Mouse (Mus musculus): ENCODE results near the gene Hpn.
A peak's percentile ranks its signal among the peaks of the same experiment; 100 is the strongest.

The Hpn gene

DNA sequence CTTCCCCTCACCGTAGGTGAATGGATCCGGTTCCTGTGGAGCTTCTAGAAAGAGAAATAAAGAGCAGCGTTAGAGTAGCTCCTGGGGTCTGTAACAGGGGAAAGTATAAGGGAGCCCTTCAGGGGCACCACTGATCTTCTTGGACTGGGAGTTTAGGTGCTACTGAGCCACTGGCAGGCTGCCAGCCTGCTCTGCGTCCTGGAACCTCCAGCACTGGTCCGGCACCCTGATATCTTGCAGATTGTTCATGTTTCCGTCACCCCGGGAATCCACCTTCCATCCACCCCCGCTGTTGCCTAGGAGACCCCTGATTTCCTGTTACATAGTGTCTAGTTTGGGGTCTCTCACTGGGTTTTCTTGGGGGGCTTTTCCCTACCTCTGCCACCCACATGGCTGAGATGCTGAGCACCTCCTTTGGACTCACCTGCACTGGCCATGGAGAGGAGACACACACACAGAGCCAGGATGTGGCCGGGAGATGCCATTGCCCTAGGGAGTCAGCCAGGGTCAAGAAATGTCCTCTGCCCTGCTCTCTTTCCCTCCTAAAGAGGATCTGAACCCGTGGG, 61.1 kb downstream of the Hpn start:
- Histone ChIP-seq H3K36me3 (ENCODE audit: control insufficient read depth, insufficient read depth, low read length, poor library complexity, severe bottlenecking) (no peaks in the 10 kb centered on the region), H3K27me3 (ENCODE audit: control insufficient read depth, insufficient read depth, low read length, poor library complexity, severe bottlenecking) (no peaks in the 10 kb centered on the region)
- no peak for DNase-seq (ENCODE audit: low read depth, low spot score)

DNA sequence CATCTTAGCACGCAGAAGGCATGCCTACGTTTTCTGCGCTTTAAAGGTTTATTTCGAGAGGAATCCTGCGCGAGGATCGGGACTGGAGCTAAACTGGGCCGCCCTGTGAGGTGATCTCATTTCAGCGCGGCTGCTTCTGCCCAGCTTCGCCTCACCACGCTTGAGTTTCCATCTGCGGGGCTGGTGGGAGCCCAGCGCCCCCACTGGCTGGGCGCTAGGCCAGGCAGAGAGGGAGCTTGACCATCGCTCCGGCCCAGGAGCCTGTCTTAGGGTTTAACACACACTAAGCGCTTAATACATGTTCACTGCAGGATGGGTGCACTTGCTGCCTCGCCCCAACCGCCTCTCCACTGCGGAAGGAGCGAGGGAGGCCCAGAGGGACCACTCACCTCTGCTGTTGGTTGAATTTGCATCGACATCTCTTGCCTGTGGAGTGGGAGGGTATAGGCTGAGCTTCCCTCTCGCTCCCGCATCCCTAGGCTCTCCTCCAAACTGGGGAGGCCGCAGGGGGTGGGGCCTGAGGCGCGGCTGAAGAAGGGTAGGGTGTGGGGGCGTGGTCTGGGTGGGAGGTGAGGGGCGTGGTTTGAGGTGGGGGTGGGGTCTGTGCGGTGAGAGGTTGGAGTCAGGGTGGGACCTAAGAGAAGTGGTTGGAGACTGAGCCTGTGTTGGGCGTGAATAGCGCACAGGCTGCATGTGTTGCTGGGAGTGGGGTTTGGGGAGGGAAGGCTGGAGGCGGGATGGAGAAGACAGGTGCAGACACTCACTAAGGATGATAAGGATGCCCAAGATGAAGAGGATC, 62.3 kb downstream of the Hpn start:
- Histone ChIP-seq H3K36me3 (ENCODE audit: control insufficient read depth, insufficient read depth, low read length, poor library complexity, severe bottlenecking) (no peaks in the 10 kb centered on the region), H3K27me3 (ENCODE audit: control insufficient read depth, insufficient read depth, low read length, poor library complexity, severe bottlenecking) (no peaks in the 10 kb centered on the region)
- peak; percentile 52 for DNase-seq (ENCODE audit: low read depth, low spot score)

DNA sequence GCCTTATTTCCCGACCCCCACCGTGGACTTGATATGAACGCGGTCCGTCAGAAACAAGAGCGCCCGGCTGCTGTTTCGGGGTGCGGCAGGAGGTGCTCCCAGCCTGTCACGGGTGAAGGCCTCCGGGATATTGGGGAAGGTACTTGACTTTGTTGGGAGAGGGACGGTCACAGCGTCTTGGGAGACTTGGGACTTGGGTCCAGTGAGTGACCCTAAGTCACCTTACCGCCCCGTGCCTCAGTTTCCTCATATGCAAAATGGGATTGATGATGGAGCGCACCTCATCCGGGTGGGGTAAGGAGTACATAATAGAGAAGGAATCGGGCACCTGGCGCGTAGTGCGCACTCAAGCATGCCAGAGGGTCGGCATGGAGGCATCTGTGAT, 62.8 kb downstream of the Hpn start:
- H3K36me3 ChIP-seq (ENCODE audit: control insufficient read depth, insufficient read depth, low read length, poor library complexity, severe bottlenecking) = no peaks in the 10 kb centered on the region
- DNase-seq (ENCODE audit: low read depth, low spot score) = no peak
- H3K27me3 ChIP-seq (ENCODE audit: control insufficient read depth, insufficient read depth, low read length, poor library complexity, severe bottlenecking) = no peaks in the 10 kb centered on the region

DNA sequence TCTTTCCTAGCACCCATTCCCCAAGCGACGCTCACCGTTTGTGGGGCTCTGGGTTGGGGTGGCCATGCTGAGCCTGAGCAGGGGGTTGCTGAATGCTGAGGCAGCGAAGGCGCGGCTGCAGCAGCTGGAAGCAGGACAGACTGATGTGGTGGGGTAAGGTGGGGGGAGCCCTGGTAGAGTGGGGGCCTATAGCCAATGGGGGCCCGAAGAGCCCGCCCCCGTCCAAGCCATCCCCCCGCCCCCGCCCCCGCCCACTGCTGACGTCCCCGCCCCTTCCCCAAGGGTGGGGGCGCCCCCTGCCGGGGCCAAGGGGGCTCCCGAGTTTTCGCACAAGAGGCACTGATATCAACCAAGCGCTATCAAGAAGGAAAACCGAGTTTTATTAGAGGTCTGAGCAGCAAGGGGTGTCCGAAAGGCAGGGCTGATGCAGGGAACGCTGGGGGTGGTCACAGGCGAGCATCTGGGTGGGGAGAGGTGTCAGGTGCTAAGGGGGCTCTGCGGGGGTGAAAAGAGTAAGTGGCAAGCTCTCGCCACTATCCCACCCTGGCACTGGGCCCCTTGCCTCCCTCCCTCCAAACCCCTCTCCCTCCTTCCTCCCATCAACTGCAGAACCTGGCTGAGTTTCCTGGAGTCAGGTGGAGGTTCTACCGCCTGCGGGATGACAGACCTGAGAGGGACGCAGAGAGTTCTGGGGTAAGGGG, 63.6 kb downstream of the Hpn start, which contains the start of gene Fxyd7:
TSS of gene Fxyd7 (minus strand) at position 147 of the 701 bp plus-strand sequence.
- DNase-seq (ENCODE audit: low read depth, low spot score) = no peak
- no peaks in the 10 kb centered on the region for H3K27me3 ChIP-seq (ENCODE audit: control insufficient read depth, insufficient read depth, low read length, poor library complexity, severe bottlenecking)
- no peaks in the 10 kb centered on the region for H3K36me3 ChIP-seq (ENCODE audit: control insufficient read depth, insufficient read depth, low read length, poor library complexity, severe bottlenecking)

DNA sequence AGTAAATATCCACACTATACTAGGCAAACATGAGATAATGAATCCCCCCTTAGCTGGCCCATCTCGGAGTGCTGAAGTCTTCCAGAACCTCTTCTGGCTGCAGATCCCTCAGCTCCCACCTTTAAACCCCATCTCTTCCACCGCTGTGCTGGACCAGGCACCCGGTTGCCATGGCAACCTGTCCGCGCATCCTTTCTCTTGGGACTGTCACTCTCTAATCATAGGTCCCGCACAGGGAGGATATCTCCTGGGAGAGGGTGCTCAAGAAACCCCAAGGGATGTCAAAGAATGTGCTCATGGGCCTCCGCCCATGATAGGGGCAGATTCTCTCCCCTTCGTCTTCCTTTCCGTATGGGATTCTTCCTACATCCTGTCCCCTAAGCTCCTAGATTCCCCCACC, 64.2 kb downstream of the Hpn start:
- Histone ChIP-seq H3K36me3 (ENCODE audit: control insufficient read depth, insufficient read depth, low read length, poor library complexity, severe bottlenecking) (no peaks in the 10 kb centered on the region), H3K27me3 (ENCODE audit: control insufficient read depth, insufficient read depth, low read length, poor library complexity, severe bottlenecking) (no peaks in the 10 kb centered on the region)
- DNase-seq (ENCODE audit: low read depth, low spot score) = peak; percentile 34

DNA sequence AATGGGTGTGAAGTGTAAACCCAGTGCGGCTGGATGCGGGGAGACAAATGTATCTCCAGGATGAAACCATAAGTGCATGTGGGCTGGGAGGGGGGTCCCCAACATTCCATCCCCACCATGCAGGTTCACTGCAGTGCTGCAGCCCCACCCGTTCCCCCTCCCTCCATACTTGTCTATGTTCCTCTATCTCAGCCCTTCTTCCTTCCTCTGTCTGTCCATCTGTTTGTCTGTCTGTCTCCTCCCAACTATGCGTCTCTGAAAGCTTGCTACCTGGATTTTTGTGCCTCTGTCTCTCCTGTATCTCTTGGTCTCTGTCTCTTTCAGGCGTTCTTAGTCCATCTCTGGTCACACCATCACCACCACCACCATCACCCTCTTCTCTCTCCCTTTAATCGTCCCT, 64.6 kb downstream of the Hpn start:
- no peak for DNase-seq (ENCODE audit: low read depth, low spot score)
- Histone ChIP-seq H3K27me3 (ENCODE audit: control insufficient read depth, insufficient read depth, low read length, poor library complexity, severe bottlenecking) (no peaks in the 10 kb centered on the region), H3K36me3 (ENCODE audit: control insufficient read depth, insufficient read depth, low read length, poor library complexity, severe bottlenecking) (no peaks in the 10 kb centered on the region)

DNA sequence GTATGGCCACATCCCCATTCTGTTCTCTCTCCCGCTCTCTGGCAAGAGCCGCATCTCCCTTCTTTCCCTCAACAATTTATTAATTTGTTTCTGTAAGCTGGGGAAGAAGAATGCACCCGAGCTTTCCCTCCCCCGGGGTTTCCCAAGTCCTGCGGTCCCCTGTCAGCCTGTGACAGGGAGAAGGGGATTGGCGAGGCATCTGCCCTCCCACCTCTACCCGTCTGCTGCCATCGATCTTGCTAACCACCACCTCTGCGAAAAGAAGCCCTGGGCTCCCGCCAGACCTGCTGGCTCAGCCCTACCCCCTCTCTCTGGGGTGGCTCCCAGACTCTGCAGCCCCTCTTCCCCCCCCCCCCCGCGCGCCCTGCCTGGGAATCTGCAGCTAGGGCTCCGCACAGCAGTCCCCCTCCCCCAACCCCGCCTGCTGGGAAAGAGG, 65.2 kb downstream of the Hpn start:
- Histone ChIP-seq H3K36me3 (ENCODE audit: control insufficient read depth, insufficient read depth, low read length, poor library complexity, severe bottlenecking) (no peaks in the 10 kb centered on the region), H3K27me3 (ENCODE audit: control insufficient read depth, insufficient read depth, low read length, poor library complexity, severe bottlenecking) (no peaks in the 10 kb centered on the region)
- no peak for DNase-seq (ENCODE audit: low read depth, low spot score)

DNA sequence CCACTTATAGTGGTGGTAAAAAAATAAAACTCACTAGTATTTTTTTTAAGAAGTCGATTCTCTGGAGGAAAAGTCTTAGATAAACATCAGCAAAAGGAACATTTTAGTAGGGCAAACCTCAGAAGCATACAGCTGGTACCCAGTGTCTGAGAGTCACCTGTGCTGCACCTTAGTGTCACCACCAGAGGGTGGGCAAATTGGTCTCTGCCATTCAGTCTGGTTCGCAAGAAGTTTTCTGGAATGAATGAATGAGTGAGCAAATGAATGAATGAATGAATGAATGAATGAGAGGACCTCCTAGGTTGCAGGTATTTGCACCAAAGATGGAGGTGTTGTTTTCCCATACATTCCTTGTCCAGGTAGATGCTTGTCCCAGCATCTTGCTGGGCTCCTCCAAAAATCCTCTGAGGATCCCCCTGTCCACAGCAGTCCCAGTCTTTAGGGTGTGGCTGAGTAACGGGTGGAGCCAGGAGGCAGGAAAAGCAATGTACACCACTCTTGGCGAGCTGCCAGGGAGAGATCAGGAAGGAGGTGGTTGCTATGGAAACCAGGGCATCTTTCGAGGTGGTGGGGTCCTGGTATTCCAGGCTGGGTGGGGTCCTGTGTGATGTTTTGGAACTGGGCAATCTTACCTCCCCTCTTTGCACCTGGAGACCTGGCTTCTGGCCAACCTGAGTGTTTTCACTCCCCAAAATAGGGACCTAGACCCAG, 65.8 kb downstream of the Hpn start:
- DNase-seq (ENCODE audit: low read depth, low spot score) = no peak

More for the DNA sequence above, 65.8 kb downstream of the Hpn start:
- H3K27me3 ChIP-seq (ENCODE audit: control insufficient read depth, insufficient read depth, low read length, poor library complexity, severe bottlenecking) = no peaks in the 10 kb centered on the region
- no peaks in the 10 kb centered on the region for H3K36me3 ChIP-seq (ENCODE audit: control insufficient read depth, insufficient read depth, low read length, poor library complexity, severe bottlenecking)

All from splenic B cell, adult 2 months (primary cell).